Mouse (Mus musculus): ENCODE measurements around the gene Ppp1ca.

GRCm38 (mm10) chr19:4144550-4145498, 47.0 kb upstream of the Ppp1ca start:
- no peak for TF ChIP-seq CTCF (conservative IDR thresholded peaks at IDR 0.05; ENCODE audit: low read length)
- TF ChIP-seq POU5F1 (IDR thresholded peaks at IDR 0.05; ENCODE audit: borderline replicate concordance, low read length): no peak
- TF ChIP-seq NANOG (IDR thresholded peaks at IDR 0.05; ENCODE audit: borderline replicate concordance, low read length): no peak
